Mouse (Mus musculus) liver, embryonic 14.5 days (tissue): Measurements from ENCODE around the gene Slc35f4.

Experiments
- CTCF ChIP-seq: IDR thresholded peaks from 2 replicates; pipeline ENCODE4 v1.5.1; 2016; ENCODE audit warnings: antibody characterized with exemption, low read depth, control low read depth
- EP300 ChIP-seq: IDR thresholded peaks from 2 replicates; pipeline ENCODE4 v1.6.1; 2016; ENCODE audit warnings: antibody characterized with exemption, low read depth

DNA sequence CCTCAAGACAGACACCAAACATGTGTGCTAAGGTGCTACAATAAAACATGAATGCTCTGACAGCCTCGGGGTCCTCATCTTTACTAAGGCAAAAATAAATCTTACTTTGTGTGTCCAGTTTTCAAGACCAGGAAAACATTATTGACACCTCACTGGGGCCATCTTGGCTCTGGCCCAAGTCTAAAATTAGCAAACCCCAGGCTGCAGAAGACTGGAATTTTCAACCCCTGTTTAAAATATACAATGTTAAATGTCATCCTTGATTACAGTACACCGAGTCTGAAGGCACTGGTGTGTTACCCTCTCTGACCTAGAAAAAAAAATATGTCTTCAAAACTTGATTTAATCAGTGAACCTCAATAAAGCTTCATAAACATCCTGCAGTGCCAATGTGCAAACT is 11.7 kb downstream of the Slc35f4 start:
- TF ChIP-seq CTCF (no peak), EP300 (no peak)
